Mouse (Mus musculus) ES-E14 (cell line): Measurements from ENCODE around the gene Pafah2.

Experiments used
- MAFK ChIP-seq: IDR thresholded peaks from 2 replicates; pipeline ENCODE4 v1.6.1; 2014; ENCODE audit warnings: mild to moderate bottlenecking, low read depth, low read length, inconsistent platforms; ENCODE audit not compliant: insufficient read depth
- ZC3H11A ChIP-seq: IDR thresholded peaks from 2 replicates; pipeline ENCODE4 v1.6.1; 2012; ENCODE audit warnings: low read depth, mild to moderate bottlenecking, inconsistent platforms, low read length, borderline replicate concordance

DNA sequence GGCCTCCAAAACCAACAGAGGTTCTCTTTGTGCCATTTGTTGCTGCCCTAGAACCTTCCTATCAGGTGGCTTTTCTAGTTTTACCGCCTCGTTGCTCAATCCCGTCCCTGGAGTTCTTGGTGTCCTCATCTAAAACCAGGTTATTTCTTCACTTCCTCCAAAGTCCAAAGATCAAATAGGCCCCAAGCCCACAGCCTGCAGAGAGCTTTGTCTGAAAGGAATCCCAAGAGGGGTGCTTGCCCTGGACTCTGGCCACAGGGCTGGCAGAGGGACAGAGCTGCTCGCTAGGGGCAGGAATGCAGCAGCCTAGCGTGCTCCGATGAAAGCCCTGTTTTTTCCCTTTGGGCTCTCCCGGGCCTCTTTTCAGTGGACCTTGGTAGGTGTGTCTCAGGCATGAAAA is 1.0 kb downstream of the Pafah2 start:
- no peak for TF ChIP-seq MAFK
- no peak for TF ChIP-seq ZC3H11A
